Mouse (Mus musculus): ENCODE data around the gene Atp2a1.
"Not testable (repeated sequence)": the region's sequence is repeated elsewhere in the genome, so short reads cannot be mapped to it uniquely, and the experiment has no call there.

GRCm38 (mm10) chr7:126402518-126402917 lies 60.4 kb downstream of the Atp2a1 start:
- TF ChIP-seq CTCF (IDR thresholded peaks at IDR 0.05; ENCODE audit: low read depth, low read length); POLR2A (IDR thresholded peaks at IDR 0.05; ENCODE audit: borderline replicate concordance, low read depth, low read length): not testable (repeated sequence)
